Mouse (Mus musculus) limb, embryonic 13.5 days (tissue): ENCODE results near the gene Syce1l. TPM values are rescaled to one million over a fixed set of nuclear protein-coding genes. Genes with fewer than 3 reads are reported as not detected.

Source experiments
- ATAC-seq: fragments of 200-750 bp; cut with Nextera tagmentation; 2 replicates; pipeline ENCODE4 v1.8.0; 2017; ENCODE audit warnings: low read depth, moderate number of reproducible peaks, moderate TSS enrichment; ENCODE audit not compliant: low FRiP score
- H3K27ac ChIP-seq: fragments of 300-500 bp; sonication (generic); 2 replicates; pipeline ENCODE4 v1.5.1; 2015; ENCODE audit warnings: inconsistent platforms, mild to moderate bottlenecking, moderate library complexity
- H3K27me3 ChIP-seq: fragments of 300-500 bp; sonication (generic); 2 replicates; pipeline ENCODE4 v1.6.1; 2015; ENCODE audit warnings: mild to moderate bottlenecking, inconsistent platforms
- H3K36me3 ChIP-seq: fragments of 300-500 bp; sonication (generic); 2 replicates; pipeline ENCODE4 v1.6.1; 2015; ENCODE audit warnings: inconsistent platforms, mild to moderate bottlenecking, moderate library complexity
- H3K4me1 ChIP-seq: fragments of 300-500 bp; sonication (generic); 2 replicates; pipeline ENCODE4 v1.6.1; 2015; ENCODE audit warnings: inconsistent platforms
- H3K4me2 ChIP-seq: fragments of 300-500 bp; sonication (generic); replicated peaks from 2 replicates; pipeline ENCODE4 v1.6.1; 2015; ENCODE audit warnings: inconsistent platforms, mild to moderate bottlenecking, moderate library complexity
- H3K4me3 ChIP-seq: fragments of 300-500 bp; sonication (generic); 2 replicates; pipeline ENCODE4 v1.5.1; 2015; ENCODE audit warnings: moderate library complexity, mild to moderate bottlenecking, inconsistent platforms
- H3K9ac ChIP-seq: fragments of 300-500 bp; sonication (generic); 2 replicates; pipeline ENCODE4 v1.6.1; 2015; ENCODE audit warnings: mild to moderate bottlenecking, inconsistent platforms
- H3K9me3 ChIP-seq: fragments of 300-500 bp; sonication (generic); 2 replicates; pipeline ENCODE4 v1.6.1; 2016; ENCODE audit warnings: inconsistent platforms
- WGBS: fragments of 180-500 bp; shearing (Covaris S2); methylation state at CpG from one replicate; pipeline ENCODE4 v1.1.7; 2015; 5-methylcytosine and 5-hydroxymethylcytosine counted together
- polyA plus RNA-seq: library from polyadenylated mRNA; unstranded; fragments of >200 nt; fragmentation: Nextera tagmentation; extraction: Ambion mirVana; gene quantifications from 2 replicates; pipeline ENCODE4 v1.2.1, GENCODE M21; 2015

The Syce1l gene
- polyA plus RNA-seq, result not detected in 2 replicates

DNA sequence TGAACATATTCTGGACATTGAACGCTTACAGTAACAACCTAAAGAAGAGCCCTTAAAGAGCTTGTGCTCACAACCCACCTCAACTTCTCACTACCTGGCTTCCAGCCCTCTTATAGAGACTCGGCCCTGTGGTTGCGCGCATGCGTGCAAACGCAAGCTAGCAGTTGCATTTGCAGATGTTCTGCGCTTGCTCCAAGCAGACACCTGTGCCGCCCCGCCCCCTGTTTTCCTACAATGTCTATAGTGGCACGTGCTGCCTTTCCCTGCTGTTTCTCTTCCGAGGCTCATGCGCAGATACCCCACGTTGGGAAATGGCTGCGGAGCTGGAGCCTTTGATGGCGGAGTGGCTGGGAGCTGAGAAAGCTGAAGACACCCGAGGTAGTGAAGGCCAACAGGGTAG lies at the start of gene Syce1l:
Gene Syce1l (plus strand): TSS at position 288 of the 400 bp plus-strand sequence.
- Histone ChIP-seq H3K4me1 (no peaks in the 10 kb centered on the region), H3K9ac (no peak within 1 kb of the TSS), H3K27ac (no peak within 1 kb of the TSS), H3K27me3 (no peaks in the 10 kb centered on the region), H3K4me2 (no peak within 1 kb of the TSS), H3K9me3 (no peaks in the 10 kb centered on the region), H3K4me3 (no peak within 1 kb of the TSS), H3K36me3 (peaks cover 48% of the 10 kb centered on the region)
- no peak for ATAC-seq
- 90% methylated on average over 16 of the region's 16 CpGs for WGBS

GRCm38 (mm10) chr8:113598401-113598800 lies 44.6 kb upstream of the Syce1l start:
- Histone ChIP-seq H3K27ac (no peak overlapping the region), H3K4me3 (no peak overlapping the region), H3K9ac (no peak overlapping the region), H3K9me3 (0 out of 2 replicates have a peak, but pooled peaks cover 5% of the 10 kb centered on the region), H3K36me3 (no peaks in the 10 kb centered on the region), H3K4me1 (no peaks in the 10 kb centered on the region), H3K4me2 (no peak overlapping the region), H3K27me3 (no peaks in the 10 kb centered on the region; the same call in 1 of the 2 replicates)
- WGBS, result 49% methylated on average over 3 of the region's 3 CpGs
- ATAC-seq, result no peak

GRCm38 (mm10) chr8:113632634-113633033 lies 10.4 kb upstream of the Syce1l start:
- H3K27ac ChIP-seq, result no peak overlapping the region

GRCm38 (mm10) chr8:113634161-113634560 lies 8.9 kb upstream of the Syce1l start:
- H3K27ac ChIP-seq, result no peak overlapping the region
- no peak for ATAC-seq
- no peak overlapping the region for H3K9ac ChIP-seq
- H3K4me2 ChIP-seq, result peak overlapping the region; percentile 99
- H3K27me3 ChIP-seq, result no peaks in the 10 kb centered on the region
- H3K36me3 ChIP-seq, result peaks cover 12% of the 10 kb centered on the region
- peaks cover 13% of the 10 kb centered on the region for H3K4me1 ChIP-seq
- H3K9me3 ChIP-seq, result no peaks in the 10 kb centered on the region
- H3K4me3 ChIP-seq, result peak overlapping the region; percentile 72
- 26% methylated on average over 12 of the region's 12 CpGs for WGBS

More at GRCm38 (mm10) chr8:113632634-113633033, 10.4 kb upstream of the Syce1l start:
- 11% methylated on average over 3 of the region's 3 CpGs for WGBS
- Histone ChIP-seq H3K27me3 (no peaks in the 10 kb centered on the region), H3K4me2 (no peak overlapping the region), H3K36me3 (no peaks in the 10 kb centered on the region), H3K4me1 (peaks cover 13% of the 10 kb centered on the region), H3K9ac (no peak overlapping the region), H3K9me3 (no peaks in the 10 kb centered on the region), H3K4me3 (no peak overlapping the region)
- no peak for ATAC-seq

DNA sequence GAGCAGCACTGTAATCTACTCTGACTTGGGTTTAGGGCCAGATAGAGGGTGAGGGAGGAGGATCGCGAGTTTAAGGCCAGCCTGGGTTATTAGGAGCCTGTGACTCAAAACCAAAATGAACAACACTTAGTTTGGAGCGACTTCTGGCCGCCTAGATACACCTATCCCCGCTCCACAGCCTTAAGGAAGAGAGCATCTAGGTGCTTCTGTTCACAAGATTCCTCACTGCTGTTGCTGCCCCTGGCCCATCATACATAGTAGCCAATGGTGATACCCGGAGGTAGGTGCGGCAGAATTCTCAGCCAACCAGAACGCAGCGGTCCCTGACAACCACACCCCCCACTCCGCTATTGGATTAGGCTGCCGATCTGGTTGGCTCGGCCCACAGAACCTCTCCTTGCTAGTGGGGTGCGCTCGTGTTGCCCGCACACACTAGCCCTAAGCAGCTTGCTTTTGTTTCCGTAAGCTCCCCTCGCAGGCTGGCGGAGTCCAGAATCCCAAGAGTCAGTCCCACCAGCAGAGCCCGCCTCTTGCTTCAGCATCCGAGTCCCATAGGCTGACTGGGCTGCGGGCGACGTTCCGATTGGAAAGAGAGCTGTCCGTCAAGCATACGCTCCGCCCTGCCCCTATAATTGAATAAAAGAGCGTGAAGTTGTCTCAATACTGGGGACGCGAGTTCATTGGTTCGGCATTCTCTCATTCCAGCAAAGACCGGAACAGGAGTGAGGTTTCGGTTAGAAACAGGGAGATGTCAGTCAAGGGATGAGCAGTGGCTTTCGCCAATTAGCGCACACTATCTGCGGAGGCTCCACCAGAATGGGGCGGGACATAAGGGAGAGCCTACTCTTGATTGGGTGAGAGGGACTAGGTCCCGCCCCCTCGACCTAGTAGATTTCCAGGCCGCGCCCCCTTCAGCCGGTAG lies 8.1 kb upstream of the Syce1l start, which contains the start of gene Mon1b:
Gene Mon1b (plus strand): TSS at position 918 of the 922 bp plus-strand sequence.
- Histone ChIP-seq H3K4me2 (peak within 1 kb of the TSS; percentile 99), H3K9me3 (no peaks in the 10 kb centered on the region), H3K36me3 (peaks cover 20% of the 10 kb centered on the region), H3K27ac (peak within 1 kb of the TSS; percentile 75; the same call in 1 of the 2 replicates), H3K9ac (peak within 1 kb of the TSS; percentile 65), H3K27me3 (no peaks in the 10 kb centered on the region), H3K4me3 (peak within 1 kb of the TSS; percentile 72), H3K4me1 (peaks cover 13% of the 10 kb centered on the region)
- ATAC-seq, result peak; percentile 98
- under 1% methylated on average over 42 of the region's 42 CpGs for WGBS

DNA sequence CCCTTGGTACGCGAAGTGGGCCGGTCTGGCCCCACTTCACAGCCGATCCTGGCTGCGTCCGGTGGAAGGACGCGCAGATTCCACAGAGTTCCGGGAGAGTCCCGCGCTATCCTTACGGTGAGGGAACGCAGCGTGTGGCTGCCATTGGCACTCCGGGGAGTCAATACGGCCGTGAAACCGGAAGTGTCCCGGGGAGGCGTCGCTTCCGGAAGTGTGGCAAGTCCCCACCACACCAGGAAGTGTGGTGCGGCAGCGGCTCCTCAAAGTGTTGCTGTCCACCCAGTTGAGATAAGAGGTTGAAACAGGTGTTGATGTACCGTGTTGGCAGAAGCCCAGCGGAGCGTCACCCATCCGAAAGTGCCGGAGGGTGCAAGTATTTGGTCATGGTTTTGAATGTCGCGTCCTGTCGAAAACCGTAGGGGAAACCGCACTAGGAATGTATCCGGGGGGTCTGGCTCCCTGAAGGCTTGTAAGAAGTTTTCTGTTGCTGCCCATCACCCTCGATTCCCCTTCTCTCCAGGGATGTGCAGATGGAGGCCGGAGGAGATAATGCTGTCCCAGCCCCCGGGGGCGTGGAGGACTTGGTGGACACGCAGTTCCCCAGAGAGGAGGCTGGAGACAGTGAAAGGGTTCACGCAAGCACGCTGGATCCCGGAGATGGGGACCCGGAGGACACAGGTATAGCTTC lies 7.3 kb upstream of the Syce1l start:
- WGBS, result under 1% methylated on average over 44 of the region's 44 CpGs
- H3K36me3 ChIP-seq, result peaks cover 27% of the 10 kb centered on the region
- peaks cover 13% of the 10 kb centered on the region for H3K4me1 ChIP-seq
- H3K4me3 ChIP-seq, result peak overlapping the region; percentile 72
- peak overlapping the region; percentile 75; the same call in 1 of the 2 replicates for H3K27ac ChIP-seq
- H3K27me3 ChIP-seq, result no peaks in the 10 kb centered on the region
- H3K9me3 ChIP-seq, result no peaks in the 10 kb centered on the region
- peak; percentile 79 for ATAC-seq
- peak overlapping the region; percentile 65 for H3K9ac ChIP-seq
- H3K4me2 ChIP-seq, result peak overlapping the region; percentile 99

- Histone ChIP-seq H3K4me2 (peak overlapping the region; percentile 99), H3K9ac (peak overlapping the region; percentile 65), H3K27ac (no peak overlapping the region), H3K27me3 (no peaks in the 10 kb centered on the region), H3K4me1 (peaks cover 13% of the 10 kb centered on the region), H3K9me3 (no peaks in the 10 kb centered on the region), H3K4me3 (peak overlapping the region; percentile 72), H3K36me3 (peaks cover 29% of the 10 kb centered on the region)
- 42% methylated on average over 5 of the region's 5 CpGs for WGBS
- ATAC-seq, result no peak
Observed at GRCm38 (mm10) chr8:113636280-113636628, 6.8 kb upstream of the Syce1l start.

DNA sequence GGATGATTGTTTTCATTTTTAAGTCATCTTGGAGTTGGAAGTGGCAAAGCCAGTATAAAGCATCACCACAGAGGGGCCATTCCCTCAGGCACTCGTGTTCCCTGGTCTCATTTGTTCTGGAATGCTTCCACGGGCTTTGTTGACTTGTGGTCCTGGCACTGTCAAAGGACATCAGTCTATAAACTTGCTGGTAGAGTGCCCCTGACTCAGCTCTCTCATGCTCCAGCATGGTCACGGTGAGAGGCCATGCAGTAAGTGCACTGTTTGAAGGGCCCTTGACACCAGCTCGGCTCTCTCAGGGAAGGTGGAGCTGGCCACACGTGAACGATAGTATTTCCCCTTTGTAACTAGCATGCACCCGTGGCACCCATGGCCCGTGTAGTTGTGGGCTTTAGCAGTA lies 2.7 kb upstream of the Syce1l start:
- peaks cover 9% of the 10 kb centered on the region for H3K4me1 ChIP-seq
- no peak for ATAC-seq
- no peak overlapping the region for H3K4me3 ChIP-seq
- no peak overlapping the region for H3K27ac ChIP-seq
- no peaks in the 10 kb centered on the region for H3K9me3 ChIP-seq
- peaks cover 48% of the 10 kb centered on the region for H3K36me3 ChIP-seq
- no peaks in the 10 kb centered on the region for H3K27me3 ChIP-seq
- H3K9ac ChIP-seq, result no peak overlapping the region
- H3K4me2 ChIP-seq, result no peak overlapping the region
- WGBS, result 92% methylated on average over 8 of the region's 8 CpGs

DNA sequence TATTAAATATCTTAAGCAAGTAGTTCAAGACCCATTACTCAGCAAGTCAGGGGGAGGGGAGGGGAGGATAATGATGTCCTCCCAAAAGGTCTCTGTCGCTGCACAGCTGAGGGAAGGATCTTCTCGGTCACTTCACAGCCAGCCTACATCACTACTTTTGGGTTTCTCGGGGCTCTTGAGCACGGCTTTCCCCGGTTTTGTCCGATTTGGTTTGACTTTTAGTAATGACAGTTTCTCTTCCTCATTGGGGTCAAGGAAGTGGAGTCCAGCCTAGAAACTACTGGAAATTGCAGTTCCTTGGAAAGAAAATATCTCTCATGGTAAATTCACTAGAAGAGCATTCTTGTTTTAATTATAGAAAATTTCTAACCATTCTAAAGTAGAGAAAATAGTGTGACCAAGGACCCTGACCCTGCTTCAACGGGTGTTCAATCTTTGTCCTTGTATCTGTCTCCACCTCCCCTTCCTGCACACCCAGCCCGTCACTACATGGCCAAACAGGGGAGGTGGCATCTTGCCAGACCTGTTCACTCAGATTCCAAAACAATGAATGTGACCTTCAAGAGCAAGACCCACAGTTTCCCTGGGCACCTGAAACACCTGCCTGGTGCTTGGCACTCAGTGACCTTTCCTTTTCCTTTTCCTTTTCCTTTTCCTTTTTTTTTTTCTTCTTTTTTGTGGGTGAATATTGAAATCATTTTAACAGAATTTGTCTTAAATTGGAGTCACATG lies 632 bp downstream of the Syce1l start:
- Histone ChIP-seq H3K9ac (no peak overlapping the region), H3K4me3 (no peak overlapping the region), H3K9me3 (no peaks in the 10 kb centered on the region), H3K4me2 (no peak overlapping the region), H3K4me1 (no peaks in the 10 kb centered on the region), H3K27me3 (no peaks in the 10 kb centered on the region), H3K27ac (no peak overlapping the region), H3K36me3 (peaks cover 41% of the 10 kb centered on the region)
- no peak for ATAC-seq
- WGBS, result 82% methylated on average over 8 of the region's 8 CpGs

DNA sequence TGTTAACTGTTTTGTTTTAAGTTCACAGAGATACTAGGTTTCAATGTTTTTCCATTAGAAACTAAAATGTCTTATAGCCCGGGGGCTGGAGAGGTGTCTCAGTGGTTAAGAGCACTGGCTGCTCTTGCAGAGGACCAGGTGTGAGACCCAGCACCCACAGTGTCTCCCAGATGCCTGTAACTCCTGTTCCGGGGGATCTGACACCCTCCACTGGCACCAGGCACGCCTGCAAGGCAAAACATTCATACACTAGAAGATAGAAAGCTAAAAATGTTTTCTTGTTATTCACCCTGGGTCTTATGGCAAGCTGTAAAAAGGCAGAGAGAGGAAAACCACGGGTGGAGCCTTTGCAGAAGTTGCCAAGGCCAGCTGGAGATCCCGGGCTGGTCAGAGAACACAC lies 2.2 kb downstream of the Syce1l start:
- 57% methylated on average over 5 of the region's 5 CpGs for WGBS
- no peaks in the 10 kb centered on the region for H3K27me3 ChIP-seq
- no peak overlapping the region for H3K4me3 ChIP-seq
- H3K27ac ChIP-seq, result no peak overlapping the region
- H3K36me3 ChIP-seq, result peaks cover 25% of the 10 kb centered on the region
- no peaks in the 10 kb centered on the region for H3K9me3 ChIP-seq
- ATAC-seq, result no peak
- no peak overlapping the region for H3K4me2 ChIP-seq
- H3K9ac ChIP-seq, result no peak overlapping the region
- H3K4me1 ChIP-seq, result no peaks in the 10 kb centered on the region

DNA sequence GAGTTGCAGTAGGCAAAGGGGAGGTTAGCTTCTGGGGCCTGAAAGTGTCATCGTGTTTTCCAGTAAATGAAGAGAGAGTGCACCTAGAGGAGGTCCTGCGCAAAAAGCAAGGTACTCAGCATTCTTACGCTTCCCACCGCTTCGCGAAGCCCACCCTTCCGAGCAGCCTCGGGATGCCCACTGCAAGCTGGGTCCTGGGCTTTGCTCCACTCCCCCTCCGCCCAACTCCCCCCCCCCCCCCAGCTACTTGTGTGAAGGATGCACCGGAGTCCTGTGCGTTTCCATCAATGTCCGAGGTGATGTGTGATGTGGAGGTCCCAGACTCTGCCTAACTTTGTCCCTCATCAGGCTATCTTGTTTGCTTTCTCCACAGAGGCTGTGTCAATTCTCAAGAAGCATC lies 9.4 kb downstream of the Syce1l start:
- Histone ChIP-seq H3K27me3 (peaks cover 25% of the 10 kb centered on the region), H3K9me3 (no peaks in the 10 kb centered on the region), H3K4me1 (no peaks in the 10 kb centered on the region), H3K4me3 (no peak overlapping the region), H3K27ac (no peak overlapping the region), H3K36me3 (no peaks in the 10 kb centered on the region), H3K4me2 (no peak overlapping the region), H3K9ac (no peak overlapping the region)
- ATAC-seq, result no peak
- WGBS, result 88% methylated on average over 11 of the region's 12 CpGs

- 61% methylated on average over 4 of the region's 4 CpGs for WGBS
- no peaks in the 10 kb centered on the region for H3K36me3 ChIP-seq
- H3K27ac ChIP-seq, result no peak overlapping the region
- peaks cover 25% of the 10 kb centered on the region for H3K27me3 ChIP-seq
- no peak for ATAC-seq
- no peak overlapping the region for H3K9ac ChIP-seq
- no peak overlapping the region for H3K4me3 ChIP-seq
- no peak overlapping the region for H3K4me2 ChIP-seq
- H3K9me3 ChIP-seq, result no peaks in the 10 kb centered on the region
- H3K4me1 ChIP-seq, result no peaks in the 10 kb centered on the region
Observed at GRCm38 (mm10) chr8:113653151-113653550, 10.1 kb downstream of the Syce1l start.
